14 mouse cellular contexts compared by ENCODE assay signal in the genomic region with DNA sequence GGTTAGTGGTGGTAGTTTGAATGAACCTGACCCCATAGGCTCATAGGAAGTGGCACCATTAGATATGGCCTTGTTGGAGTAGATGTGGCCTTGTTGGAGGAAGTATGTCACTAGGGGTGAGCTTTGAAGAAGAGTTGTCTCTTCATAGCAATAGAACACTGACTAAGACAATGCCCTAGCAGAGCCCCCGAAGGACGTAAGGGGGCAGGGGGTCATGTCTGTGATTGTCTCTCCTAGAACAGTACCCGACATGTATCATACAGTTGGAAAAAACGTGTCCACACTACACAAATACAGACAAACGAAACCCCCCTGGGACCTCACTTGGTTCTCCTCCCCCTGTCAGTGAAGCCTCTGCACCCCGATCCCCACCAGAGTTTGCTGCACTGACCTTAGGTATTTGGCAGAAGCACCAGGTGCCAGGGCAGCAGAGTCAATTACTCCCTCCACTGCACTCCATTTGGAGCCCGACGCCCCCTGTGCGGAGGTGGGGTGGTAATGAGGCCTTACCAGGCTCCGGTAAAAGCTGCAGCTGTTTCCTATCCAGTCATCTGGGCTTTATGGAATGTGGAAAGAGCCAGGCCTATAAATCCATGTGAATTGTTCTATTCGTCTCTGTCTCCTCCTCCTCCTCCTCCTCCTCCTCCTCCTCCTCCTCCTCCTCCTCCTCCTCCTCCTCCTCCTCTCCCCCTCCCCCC. TPM values are rescaled to one million over a fixed set of nuclear protein-coding genes. Genes with fewer than 3 reads are reported as not detected.
DNase-seq lines count a peak whose midpoint lies in the region; ATAC-seq lines count a peak whose summit lies in the region.
"Had no signal": no experiment of that assay in that cellular context is flagged by ENCODE, and none has a peak within 500 bp of the region (broad histone marks: within the 10 kb centered on the region; RNA-seq: fewer than 3 reads in every experiment).

No protein-coding gene starts in this region.

- H3K4me3 ChIP-seq in limb, embryonic 13.5 days: no peak overlapping the region
- no peak overlapping the region for H3K4me3 ChIP-seq in stomach, embryonic 15.5 days (replicated peaks)
- H3K4me3 ChIP-seq: forebrain, embryonic 13.5 days had no signal

- peaks cover 37% of the 10 kb centered on the region for H3K4me1 ChIP-seq in limb, embryonic 13.5 days
- peaks cover 6% of the 10 kb centered on the region; the same call in 1 of the 2 replicates for H3K4me1 ChIP-seq in stomach, embryonic 15.5 days

- peak; percentile 84 for ATAC-seq in limb, embryonic 13.5 days (ENCODE audit: low FRiP score, low read depth)
- ATAC-seq in stomach, embryonic 15.5 days (ENCODE audit: insufficient read depth, low FRiP score, low read depth): 0 out of 2 replicates have a peak, but pooled peaks have one; percentile 31
- ATAC-seq: forebrain, embryonic 13.5 days; lung, postnatal 0 days had no signal

- no peaks in the 10 kb centered on the region for H3K9me3 ChIP-seq in limb, embryonic 13.5 days
- no peaks in the 10 kb centered on the region for H3K9me3 ChIP-seq in stomach, embryonic 15.5 days
- H3K9me3 ChIP-seq: G1E had no signal

- peak overlapping the region; percentile 56; the same call in 1 of the 2 replicates for H3K27ac ChIP-seq in limb, embryonic 13.5 days
- H3K27ac ChIP-seq in stomach, embryonic 15.5 days: no peak overlapping the region
- H3K27ac ChIP-seq: forebrain, embryonic 13.5 days had no signal

- DNase-seq in embryo, embryonic 10 days (ENCODE audit: low spot score): peak; percentile 33
- DNase-seq in embryo, embryonic 9.5 days (ENCODE audit: extremely low spot score): no peak
- peak; percentile 54 for DNase-seq in retina, postnatal 1 day
- no peak for DNase-seq in retina, embryonic 14.5 days (ENCODE audit: low spot score)
- no peak for DNase-seq in lung, postnatal 25 days (ENCODE audit: low spot score)
- no peak for DNase-seq in right cerebral cortex, postnatal 25 days
- DNase-seq: adrenal gland, adult 2 months; cerebellum, adult 11-12 months; heart, adult 11 months had no signal

- WGBS in limb, embryonic 13.5 days: 24% methylated on average over 11 of the region's 11 CpGs
- 44% methylated on average over 11 of the region's 11 CpGs for WGBS in stomach, embryonic 15.5 days

- peak overlapping the region; percentile 47 for H3K4me2 ChIP-seq in limb, embryonic 13.5 days (replicated peaks)
- peak overlapping the region; percentile 16; the same call in 1 of the 2 replicates for H3K4me2 ChIP-seq in stomach, embryonic 15.5 days
- H3K4me2 ChIP-seq: forebrain, embryonic 13.5 days had no signal

- no peaks in the 10 kb centered on the region for H3K36me3 ChIP-seq in limb, embryonic 13.5 days
- H3K36me3 ChIP-seq in stomach, embryonic 15.5 days: no peaks in the 10 kb centered on the region
- H3K36me3 ChIP-seq: G1E had no signal

- H3K9ac ChIP-seq in limb, embryonic 13.5 days: no peak overlapping the region
- H3K9ac ChIP-seq in stomach, embryonic 15.5 days: no peak overlapping the region
- H3K9ac ChIP-seq: forebrain, embryonic 13.5 days had no signal

- no peaks in the 10 kb centered on the region for H3K27me3 ChIP-seq in limb, embryonic 13.5 days
- H3K27me3 ChIP-seq in stomach, embryonic 15.5 days (replicated peaks): 0 out of 2 replicates have a peak, but pooled peaks cover 3% of the 10 kb centered on the region
- H3K27me3 ChIP-seq: forebrain, embryonic 13.5 days had no signal

RNA-seq across cellular contexts. Expression of a gene that starts 10.7 kb away (rescaled TPM):
- polyA plus RNA-seq in limb, embryonic 13.5 days (2015; fragmentation: Nextera tagmentation; extraction: Ambion mirVana): 6.9 and 7.0 TPM in 2 replicates
- 5.3 and 6.6 TPM in 2 replicates for polyA plus RNA-seq in stomach, embryonic 15.5 days (2015; fragmentation: Nextera tagmentation; extraction: Ambion mirVana)
- polyA plus RNA-seq: G1E had no signal

Comparison
In these comparisons a context has a peak if more than half of its experiments do, and no peak if none do; other contexts are left out.
1. DNase-seq: peak in embryo, embryonic 10 days (single experiment) and retina, postnatal 1 day (single experiment); none in embryo, embryonic 9.5 days (single experiment), retina, embryonic 14.5 days (single experiment), lung, postnatal 25 days (single experiment) and right cerebral cortex, postnatal 25 days (single experiment).